Mouse (Mus musculus) embryo, embryonic 10.5 days (tissue): ENCODE measurements around the gene Tbc1d8.

Experiments
- DNase-seq: peaks from one replicate; pipeline ENCODE4 v3.0.0-alpha.2; 2015; ENCODE audit warnings: low spot score

Tbc1d8 gene

GRCm38 (mm10) chr1:39362515-39362893 lies 116.1 kb downstream of the Tbc1d8 start:
- no peak for DNase-seq

- DNase-seq, result no peak
These were observed 116.6 kb downstream of the Tbc1d8 start for GRCm38 (mm10) chr1:39361754-39362514.

GRCm38 (mm10) chr1:39349427-39349826 lies 129.1 kb downstream of the Tbc1d8 start:
- no peak for DNase-seq

DNA sequence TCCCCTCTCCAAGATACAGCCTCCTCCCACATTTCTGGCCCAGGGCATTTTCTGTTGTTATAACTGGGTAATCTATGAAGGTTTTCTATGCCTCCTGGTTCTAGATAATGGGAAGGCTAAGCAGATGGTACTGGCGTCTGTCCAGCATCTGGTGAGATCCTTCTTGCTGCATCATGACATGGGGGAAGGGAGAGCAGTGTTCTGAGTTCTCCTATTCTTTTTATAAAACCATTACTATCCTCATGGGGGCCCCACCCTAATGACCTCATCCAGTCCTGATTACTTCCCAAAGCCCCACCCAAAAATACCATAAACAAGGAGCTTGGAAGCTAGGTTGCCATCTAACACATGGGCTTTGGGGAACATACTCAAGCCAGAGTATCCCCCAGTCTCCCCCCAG lies 129.6 kb downstream of the Tbc1d8 start:
- no peak for DNase-seq

- peak; percentile 28 for DNase-seq
These were observed 133.5 kb downstream of the Tbc1d8 start for GRCm38 (mm10) chr1:39344981-39345600.

GRCm38 (mm10) chr1:39343242-39343641 lies 135.3 kb downstream of the Tbc1d8 start:
- DNase-seq, result no peak

GRCm38 (mm10) chr1:39341807-39342206 lies 136.7 kb downstream of the Tbc1d8 start:
- DNase-seq, result no peak

DNA sequence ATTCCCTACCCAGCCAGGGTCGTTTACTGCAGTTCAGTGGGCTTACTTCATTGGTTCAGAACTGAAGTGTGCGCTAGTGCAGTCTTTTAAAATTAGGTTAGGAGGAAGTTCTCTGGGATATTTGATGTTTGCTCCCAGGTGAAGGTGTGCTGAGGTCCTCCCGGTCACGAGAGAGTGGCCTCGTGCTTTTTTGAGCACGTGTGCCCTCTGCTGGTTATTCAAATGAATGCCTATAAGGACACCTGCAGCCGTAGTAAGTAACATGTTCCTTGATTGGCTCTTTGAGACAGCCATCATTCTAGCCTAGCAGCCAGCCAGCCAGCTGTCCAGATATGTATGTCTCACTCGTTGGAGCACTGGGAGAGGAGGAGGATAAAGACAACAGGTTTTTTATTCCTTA lies 137.9 kb downstream of the Tbc1d8 start:
- DNase-seq, result peak; percentile 75

DNA sequence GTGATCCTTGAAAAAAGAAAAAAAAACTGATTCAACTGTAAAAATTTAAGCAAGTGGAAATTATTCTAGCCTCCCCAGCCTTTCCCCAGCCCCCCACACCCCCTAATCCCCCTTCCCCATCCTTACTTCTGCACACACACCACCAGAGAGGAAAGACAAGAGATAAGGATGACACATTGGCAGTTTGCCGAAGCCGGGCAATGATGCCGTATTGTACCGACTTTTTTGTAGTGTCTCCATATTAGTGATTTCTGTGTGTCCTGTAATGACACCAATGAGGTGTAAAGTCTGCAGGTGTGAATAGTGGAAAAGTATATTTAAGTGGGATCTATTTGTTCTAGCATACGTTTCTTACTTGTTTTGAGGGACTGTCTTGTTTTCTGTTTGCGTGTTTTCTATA lies 138.4 kb downstream of the Tbc1d8 start:
- DNase-seq, result no peak

GRCm38 (mm10) chr1:39339455-39339854 lies 139.1 kb downstream of the Tbc1d8 start:
- no peak for DNase-seq

GRCm38 (mm10) chr1:39338831-39339230 lies 139.7 kb downstream of the Tbc1d8 start:
- no peak for DNase-seq

- no peak for DNase-seq
These were observed 141.8 kb downstream of the Tbc1d8 start for GRCm38 (mm10) chr1:39336788-39337187.

GRCm38 (mm10) chr1:39335561-39336196 lies 142.9 kb downstream of the Tbc1d8 start:
- DNase-seq, result peak; percentile 9

- no peak for DNase-seq
These were observed 146.1 kb downstream of the Tbc1d8 start for GRCm38 (mm10) chr1:39332456-39332855.

GRCm38 (mm10) chr1:39330857-39331594 lies 147.5 kb downstream of the Tbc1d8 start:
- no peak for DNase-seq

DNA sequence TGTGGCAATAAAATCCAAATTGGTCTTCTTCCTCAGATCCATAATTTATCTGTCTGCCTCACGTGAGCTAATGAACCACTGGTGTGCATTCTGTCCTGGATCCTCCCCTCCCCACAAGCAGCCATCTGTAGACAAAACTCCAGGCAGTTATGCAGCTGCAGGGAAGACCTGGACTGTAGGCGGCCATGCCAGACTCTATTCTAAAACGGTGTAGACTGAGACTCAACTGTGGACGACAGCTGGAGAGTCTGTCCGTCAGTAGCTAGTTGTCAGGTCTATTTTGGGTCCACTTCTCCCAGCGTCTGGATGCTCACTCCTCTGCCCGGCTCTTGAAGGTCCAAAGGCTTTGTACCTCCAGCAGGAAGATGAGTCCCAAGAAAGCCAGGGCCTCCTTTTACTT lies 151.0 kb downstream of the Tbc1d8 start:
- DNase-seq, result no peak

- no peak for DNase-seq
These were observed 153.3 kb downstream of the Tbc1d8 start for GRCm38 (mm10) chr1:39325228-39325627.

DNA sequence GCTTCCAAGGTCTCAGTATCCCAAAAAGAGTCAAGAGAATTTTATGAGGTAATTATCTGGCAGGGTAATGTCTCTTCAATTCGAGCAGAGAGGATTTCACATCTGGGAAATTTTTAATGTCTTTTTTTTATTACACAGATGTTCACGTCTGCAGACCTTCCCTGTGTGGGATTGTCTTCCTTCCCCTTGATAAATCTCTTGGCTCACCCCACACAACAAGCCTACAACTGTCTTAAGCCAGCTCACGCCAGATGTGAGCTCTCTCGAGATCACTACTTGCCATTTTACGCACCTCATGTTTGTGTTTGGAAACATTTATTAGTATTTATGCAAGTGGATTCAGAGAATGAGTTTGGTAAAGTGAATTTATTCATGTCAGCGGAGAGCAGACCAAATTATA lies 156.6 kb downstream of the Tbc1d8 start:
- DNase-seq, result no peak
